Mouse (Mus musculus) small intestine, adult 2 months (tissue): Measurements from ENCODE around the gene Mcoln1.

Experiments
- CTCF ChIP-seq: fragments of 200-500 bp; IDR thresholded peaks from 2 replicates; pipeline ENCODE4 v1.5.1; 2012; ENCODE audit warnings: low read depth, mild to moderate bottlenecking, control low read depth, inconsistent platforms, low read length, moderate library complexity, mixed read lengths; ENCODE audit not compliant: insufficient replicate concordance, insufficient read length; ENCODE audit errors: extremely low read depth
- POLR2A ChIP-seq: fragments of 200-500 bp; IDR thresholded peaks from 2 replicates; pipeline ENCODE4 v1.6.1; 2012; ENCODE audit warnings: low read depth, mild to moderate bottlenecking, control low read depth, inconsistent platforms, low read length, moderate library complexity

- no peak for TF ChIP-seq POLR2A
- no peak for TF ChIP-seq CTCF
These were observed 39.8 kb downstream of the Mcoln1 start for GRCm38 (mm10) chr8:3540076-3540475.
